Mouse (Mus musculus) liver, adult 2 months (tissue): ENCODE data around the gene 1700113H08Rik. TPM values are rescaled to one million over a fixed set of nuclear protein-coding genes. Genes with fewer than 3 reads are reported as not detected.
A peak's percentile ranks its signal among the peaks of the same experiment; 100 is the strongest.

ENCODE experiments used
- DNase-seq: peaks from one replicate; pipeline ENCODE4 v3.0.0-alpha.2; 2011; ENCODE audit warnings: low read depth, low spot score; ENCODE audit errors: extremely low read depth
- H3K27ac ChIP-seq: fragments of 200-500 bp; replicated peaks from 2 replicates; pipeline ENCODE4 v1.5.1; 2012; ENCODE audit warnings: low read depth, mild to moderate bottlenecking, control low read depth, inconsistent platforms, low read length; ENCODE audit not compliant: insufficient read depth
- H3K27me3 ChIP-seq: fragments of 200-500 bp; 2 replicates; pipeline ENCODE4 v1.6.1; 2012; ENCODE audit warnings: mild to moderate bottlenecking, moderate library complexity, low read length, inconsistent platforms; ENCODE audit not compliant: control insufficient read depth, insufficient read depth
- H3K36me3 ChIP-seq: fragments of 200-500 bp; 2 replicates; pipeline ENCODE4 v1.6.1; 2012; ENCODE audit warnings: low read length, inconsistent platforms; ENCODE audit not compliant: control insufficient read depth, insufficient read depth
- H3K4me1 ChIP-seq: fragments of 200-500 bp; 2 replicates; pipeline ENCODE4 v1.6.1; 2011; ENCODE audit warnings: low read length; ENCODE audit not compliant: control insufficient read depth, insufficient read depth
- H3K4me3 ChIP-seq: fragments of 200-500 bp; 2 replicates; pipeline ENCODE4 v1.5.1; 2011; ENCODE audit warnings: low read depth, mild to moderate bottlenecking, control low read depth, low read length, moderate library complexity; ENCODE audit not compliant: insufficient read depth
- H3K79me2 ChIP-seq: fragments of 200-500 bp; 2 replicates; pipeline ENCODE4 v1.6.1; 2012; ENCODE audit warnings: inconsistent platforms, mild to moderate bottlenecking, low read length, moderate library complexity; ENCODE audit not compliant: control insufficient read depth, insufficient read depth
- H3K9ac ChIP-seq: fragments of 200-500 bp; 2 replicates; pipeline ENCODE4 v1.6.1; 2012; ENCODE audit warnings: low read depth, mild to moderate bottlenecking, control low read depth, inconsistent platforms, low read length
- CTCF ChIP-seq: fragments of 200-500 bp; IDR thresholded peaks from 2 replicates; pipeline ENCODE4 v1.5.1; 2011; ENCODE audit warnings: low read depth, low read length, control low read depth
- POLR2A ChIP-seq: fragments of 200-500 bp; IDR thresholded peaks from 2 replicates; pipeline ENCODE4 v1.6.1; 2011; ENCODE audit warnings: low read length, control low read depth; ENCODE audit not compliant: insufficient read depth; ENCODE audit errors: extremely low read depth
- WGBS: fragments of 180-500 bp; shearing (Covaris S2); methylation state at CpG from one replicate; pipeline ENCODE4 v1.1.7; 2018; 5-methylcytosine and 5-hydroxymethylcytosine counted together
- polyA plus RNA-seq: library from polyadenylated mRNA; depleted of rRNA; stranded (reverse); fragments of >200 nt; gene quantifications from 2 replicates; pipeline ENCODE4 v1.2.3, GENCODE M21; 2012
- total RNA-seq: library from RNA; depleted of rRNA; stranded (reverse); fragments of >200 nt; gene quantifications from 2 replicates; pipeline ENCODE4 v1.2.3, GENCODE M21; 2014

Gene 1700113H08Rik
- total and polyA plus RNA-seq, 2 experiments, result not detected

DNA sequence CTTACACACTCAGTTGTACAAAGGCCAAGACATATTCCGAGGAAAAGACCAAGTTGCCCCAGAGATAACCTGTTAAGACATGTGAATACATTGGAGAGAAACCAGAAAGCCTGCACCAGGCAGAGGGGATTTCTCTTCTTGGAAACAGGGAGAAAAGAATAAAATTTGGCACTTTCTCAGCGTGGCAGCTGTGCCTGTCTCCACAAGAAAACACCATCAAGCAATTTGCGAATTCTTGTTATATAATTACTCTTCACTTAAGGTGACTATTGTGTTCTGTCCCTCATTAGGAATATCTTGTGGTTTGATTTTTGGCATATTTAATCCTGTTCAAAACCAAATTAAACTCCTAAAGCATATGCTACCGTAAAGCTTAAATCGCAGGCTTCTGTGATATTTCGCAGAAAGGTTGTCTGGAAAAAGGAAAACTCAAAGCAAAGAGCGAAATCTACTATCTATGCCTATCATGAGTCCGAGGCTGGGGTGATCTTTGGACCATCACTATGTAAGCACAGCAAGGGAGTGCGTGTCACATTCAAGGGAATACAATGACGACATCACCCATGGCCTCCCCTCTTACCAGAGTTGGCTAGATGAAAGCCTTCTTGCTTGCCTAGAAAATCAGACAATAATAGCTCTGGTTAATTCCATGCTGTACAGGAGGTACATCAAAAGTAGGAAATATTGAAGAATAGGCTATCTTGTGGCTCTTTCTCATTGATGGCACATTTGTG lies 51.4 kb downstream of the 1700113H08Rik start:
- Histone ChIP-seq H3K36me3 (no peaks in the 10 kb centered on the region), H3K9ac (no peak overlapping the region), H3K4me1 (no peaks in the 10 kb centered on the region), H3K27me3 (no peaks in the 10 kb centered on the region), H3K27ac (no peak overlapping the region), H3K79me2 (no peaks in the 10 kb centered on the region), H3K4me3 (no peak overlapping the region)
- TF ChIP-seq CTCF, result no peak
- no peak for TF ChIP-seq POLR2A
- DNase-seq, result peak; percentile 38
- WGBS, result 58% methylated on average over 10 of the region's 10 CpGs

DNA sequence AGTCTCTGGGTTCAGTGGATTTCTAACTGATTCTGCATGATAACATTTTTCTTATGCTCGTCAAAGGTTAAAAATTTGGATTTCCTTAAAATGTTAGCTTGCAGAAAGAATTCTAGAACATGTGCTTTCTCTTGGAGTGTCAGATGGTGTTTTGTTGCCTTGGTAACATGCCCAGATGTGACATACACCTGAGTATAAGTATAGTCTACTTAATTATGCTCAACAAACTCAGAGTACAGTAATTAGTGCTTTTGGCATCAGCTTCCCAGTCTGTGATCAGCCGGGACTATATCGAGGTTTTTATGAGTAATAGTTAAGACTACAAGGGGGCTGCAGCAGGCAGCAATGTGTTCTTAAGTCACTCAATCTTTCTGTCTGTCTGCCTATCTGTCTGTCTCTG lies 53.1 kb downstream of the 1700113H08Rik start:
- no peak for DNase-seq
- no peaks in the 10 kb centered on the region for H3K27me3 ChIP-seq
- TF ChIP-seq POLR2A (no peak), CTCF (no peak)
- no peak overlapping the region for H3K9ac ChIP-seq
- no peaks in the 10 kb centered on the region for H3K79me2 ChIP-seq
- H3K27ac ChIP-seq, result no peak overlapping the region
- no peak overlapping the region for H3K4me3 ChIP-seq
- no peaks in the 10 kb centered on the region for H3K36me3 ChIP-seq
- 85% methylated on average over 3 of the region's 3 CpGs for WGBS
- no peaks in the 10 kb centered on the region for H3K4me1 ChIP-seq

DNA sequence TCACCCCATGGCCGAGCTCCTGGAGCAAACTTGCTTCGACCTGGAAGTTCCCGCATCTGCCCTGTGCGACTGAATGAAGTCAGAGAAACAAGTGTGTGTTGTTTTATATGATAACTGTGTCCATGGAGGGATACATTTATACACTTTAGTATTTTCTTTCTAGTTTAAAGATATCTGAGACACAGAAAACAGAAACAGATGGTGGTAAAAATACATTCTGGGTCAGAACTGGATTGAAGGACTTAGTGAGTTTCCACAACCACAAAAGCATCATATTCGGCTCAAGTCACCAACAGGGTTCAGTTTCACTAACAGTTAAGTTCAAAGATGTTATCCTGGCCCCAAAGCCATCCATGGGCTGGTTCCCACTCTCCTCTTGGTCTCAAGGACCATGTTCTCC lies 67.2 kb downstream of the 1700113H08Rik start:
- Histone ChIP-seq H3K4me3 (no peak overlapping the region), H3K9ac (no peak overlapping the region), H3K27ac (no peak overlapping the region), H3K79me2 (no peaks in the 10 kb centered on the region), H3K36me3 (no peaks in the 10 kb centered on the region), H3K4me1 (no peaks in the 10 kb centered on the region), H3K27me3 (no peaks in the 10 kb centered on the region)
- WGBS, result 89% methylated on average over 5 of the region's 5 CpGs
- DNase-seq, result no peak
- TF ChIP-seq CTCF, result no peak
- no peak for TF ChIP-seq POLR2A

DNA sequence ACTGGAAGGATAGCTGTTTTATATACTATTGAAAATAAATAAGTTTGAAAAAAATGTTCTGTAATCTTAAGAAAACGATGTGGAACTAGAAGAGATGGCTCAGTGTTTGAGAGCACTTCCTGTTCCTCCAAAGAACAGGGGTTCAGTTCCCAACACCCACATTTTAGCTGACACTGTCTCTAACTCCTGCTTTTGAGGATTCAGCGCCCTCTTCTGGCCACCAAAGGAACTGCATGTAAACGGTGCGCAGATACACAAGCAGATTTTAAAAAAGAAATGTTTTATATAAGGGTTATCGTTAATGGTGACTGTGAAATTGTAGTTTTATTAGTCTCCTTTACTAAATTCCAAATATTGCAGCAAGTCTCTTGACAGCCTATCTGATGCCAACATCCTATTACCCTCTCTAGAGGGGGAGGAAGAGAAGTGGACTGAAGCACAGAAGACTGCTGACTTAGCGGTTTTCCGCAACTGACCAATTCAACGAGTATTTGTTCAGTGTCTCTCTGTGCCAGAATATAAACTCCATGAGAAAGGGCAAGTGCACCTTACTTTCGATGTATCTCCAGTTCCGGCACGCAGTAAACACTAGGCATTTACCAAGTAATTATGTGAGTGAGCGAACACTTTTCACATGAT lies 68.5 kb downstream of the 1700113H08Rik start:
- TF ChIP-seq CTCF, result peak; percentile 37; the same call in 1 of the 2 replicates
- TF ChIP-seq POLR2A, result no peak
- no peaks in the 10 kb centered on the region for H3K27me3 ChIP-seq
- no peaks in the 10 kb centered on the region for H3K79me2 ChIP-seq
- H3K4me3 ChIP-seq, result no peak overlapping the region
- H3K9ac ChIP-seq, result no peak overlapping the region
- 83% methylated on average over 12 of the region's 12 CpGs for WGBS
- no peaks in the 10 kb centered on the region for H3K36me3 ChIP-seq
- no peak overlapping the region for H3K27ac ChIP-seq
- H3K4me1 ChIP-seq, result no peaks in the 10 kb centered on the region
- peak; percentile 3 for DNase-seq

DNA sequence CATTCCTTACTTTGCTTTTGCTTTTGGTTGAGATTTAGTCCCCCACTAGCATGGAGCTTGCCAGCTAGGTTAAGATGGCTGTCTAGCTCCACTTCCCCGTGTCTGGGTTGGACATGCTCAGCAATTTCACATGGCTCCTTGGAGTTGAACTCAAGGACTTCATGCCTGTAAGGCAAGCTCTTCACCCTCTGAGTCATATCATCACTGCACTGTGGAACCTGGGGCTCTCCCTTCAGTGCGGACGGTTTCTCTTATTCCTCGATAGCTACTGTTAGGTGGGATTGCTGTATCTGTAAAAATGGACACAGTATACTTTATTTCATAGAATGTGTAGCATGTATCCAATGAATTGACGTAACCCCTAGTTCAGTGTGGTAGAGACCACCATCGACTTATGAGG lies 93.2 kb downstream of the 1700113H08Rik start:
- H3K27ac ChIP-seq, result no peak overlapping the region
- TF ChIP-seq POLR2A (no peak), CTCF (no peak)
- H3K36me3 ChIP-seq, result no peaks in the 10 kb centered on the region
- H3K4me1 ChIP-seq, result no peaks in the 10 kb centered on the region
- no peaks in the 10 kb centered on the region for H3K27me3 ChIP-seq
- 97% methylated on average over 6 of the region's 6 CpGs for WGBS
- no peaks in the 10 kb centered on the region for H3K79me2 ChIP-seq
- no peak overlapping the region for H3K4me3 ChIP-seq
- no peak overlapping the region for H3K9ac ChIP-seq
- no peak for DNase-seq

DNA sequence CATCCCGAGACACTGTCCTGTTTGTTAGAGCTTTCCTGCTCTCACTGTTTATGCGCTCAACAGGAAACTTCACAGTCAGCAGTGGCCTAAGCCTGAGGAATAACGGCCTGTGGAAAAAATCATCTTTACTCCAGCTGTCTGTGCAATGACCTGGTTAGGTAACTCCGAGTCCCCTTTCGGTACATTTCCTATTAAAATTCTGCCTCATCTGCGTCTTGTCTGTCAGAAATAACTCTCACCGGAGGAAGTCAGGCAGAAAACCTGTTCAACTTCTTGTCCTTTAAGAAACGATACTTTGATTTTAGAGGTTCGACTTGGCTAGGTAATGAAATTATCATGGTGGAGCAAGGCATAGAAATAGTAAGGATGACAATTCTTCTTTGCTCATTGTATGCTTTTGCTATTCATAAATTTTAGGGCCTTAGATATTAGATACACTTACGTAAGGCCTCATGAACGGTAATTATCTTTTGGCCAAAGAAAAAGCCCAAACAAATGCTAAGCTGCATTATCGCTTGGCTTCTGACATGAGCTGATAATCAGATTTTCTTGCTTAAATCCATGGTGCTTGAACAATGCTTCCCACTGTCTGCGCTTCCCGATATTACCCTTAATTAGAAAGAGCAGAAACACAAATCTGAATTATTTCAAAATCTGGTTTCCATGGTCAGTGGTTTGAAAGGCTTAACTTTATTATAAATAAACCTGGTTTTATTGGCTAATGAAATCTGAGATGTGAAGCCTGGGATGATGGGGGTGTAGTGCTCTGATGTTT lies 96.1 kb downstream of the 1700113H08Rik start:
- H3K36me3 ChIP-seq, result no peaks in the 10 kb centered on the region
- H3K27me3 ChIP-seq, result no peaks in the 10 kb centered on the region
- WGBS, result 87% methylated on average over 14 of the region's 14 CpGs
- H3K4me3 ChIP-seq, result no peak overlapping the region
- H3K79me2 ChIP-seq, result no peaks in the 10 kb centered on the region
- TF ChIP-seq CTCF, result no peak
- TF ChIP-seq POLR2A, result no peak
- DNase-seq, result no peak
- H3K9ac ChIP-seq, result no peak overlapping the region
- no peaks in the 10 kb centered on the region for H3K4me1 ChIP-seq
- no peak overlapping the region for H3K27ac ChIP-seq
